Mouse (Mus musculus) kidney, adult 8-10 months (tissue): ENCODE results near the gene Gbp5.
A peak's percentile ranks its signal among the peaks of the same experiment; 100 is the strongest.

Source experiments
- DNase-seq, 2 experiments: peaks; one replicate each; pipeline ENCODE4 v3.0.0; 2022

Gbp5 gene

GRCm38 (mm10) chr3:142493536-142494061, at the start of gene Gbp5:
Gbp5 (plus strand) TSS chr3:142493978.
- peak; percentile 65 to 68 for DNase-seq

GRCm38 (mm10) chr3:142454198-142454597, 39.6 kb upstream of the Gbp5 start:
- DNase-seq, result no peak

GRCm38 (mm10) chr3:142459241-142459640, 34.5 kb upstream of the Gbp5 start:
- DNase-seq, result peak; percentile 17 to 19

- DNase-seq, result no peak
These were observed 30.7 kb upstream of the Gbp5 start for GRCm38 (mm10) chr3:142462764-142463751.

- peak in 1 of 2 experiments; percentile 17 for DNase-seq
These were observed 19.3 kb upstream of the Gbp5 start for GRCm38 (mm10) chr3:142474349-142474983.

GRCm38 (mm10) chr3:142475913-142476312, 17.9 kb upstream of the Gbp5 start:
- peak; percentile 21 to 75 for DNase-seq

- no peak for DNase-seq
These were observed 15.9 kb upstream of the Gbp5 start for GRCm38 (mm10) chr3:142477866-142478265.

- DNase-seq, result no peak
These were observed 15.4 kb upstream of the Gbp5 start for GRCm38 (mm10) chr3:142478360-142478759.

GRCm38 (mm10) chr3:142490465-142490864, 3.3 kb upstream of the Gbp5 start:
- peak; percentile 49 to 78 for DNase-seq

GRCm38 (mm10) chr3:142495146-142495655, 1.4 kb downstream of the Gbp5 start:
- no peak for DNase-seq

- peak; percentile 14 to 17 for DNase-seq
These were observed 2.6 kb downstream of the Gbp5 start for GRCm38 (mm10) chr3:142496113-142497101.

- no peak for DNase-seq
These were observed 3.5 kb downstream of the Gbp5 start for GRCm38 (mm10) chr3:142497123-142497841.

- no peak for DNase-seq
These were observed 5.2 kb downstream of the Gbp5 start for GRCm38 (mm10) chr3:142498941-142499340.

GRCm38 (mm10) chr3:142528116-142528515, 34.3 kb downstream of the Gbp5 start:
- DNase-seq, result no peak

- DNase-seq, result no peak
These were observed 35.8 kb downstream of the Gbp5 start for GRCm38 (mm10) chr3:142529597-142529996.

GRCm38 (mm10) chr3:142530087-142530953, 36.5 kb downstream of the Gbp5 start, which contains the start of gene Gbp7:
Gbp7 (plus strand) TSS chr3:142530342.
- peak; percentile 48 to 57 for DNase-seq

- DNase-seq, result no peak
These were observed 37.8 kb downstream of the Gbp5 start for GRCm38 (mm10) chr3:142531595-142531994.

- no peak for DNase-seq
These were observed 39.4 kb downstream of the Gbp5 start for GRCm38 (mm10) chr3:142533185-142533584.

- DNase-seq, result no peak
These were observed 41.9 kb downstream of the Gbp5 start for GRCm38 (mm10) chr3:142535667-142536066.

GRCm38 (mm10) chr3:142541391-142541790, 47.6 kb downstream of the Gbp5 start:
- DNase-seq, result no peak
